Mouse (Mus musculus) lung, embryonic 15.5 days (tissue): ENCODE data around the gene Atpaf1. TPM values are rescaled to one million over a fixed set of nuclear protein-coding genes. Genes with fewer than 3 reads are reported as not detected.
A peak's percentile ranks its signal among the peaks of the same experiment; 100 is the strongest.

Source experiments
- ATAC-seq: fragments of 200-750 bp; cut with Nextera tagmentation; 2 replicates; pipeline ENCODE4 v1.8.0; 2017; ENCODE audit warnings: moderate number of reproducible peaks, borderline replicate concordance; ENCODE audit not compliant: low FRiP score, low TSS enrichment; ENCODE audit errors: extremely low read depth
- H3K27ac ChIP-seq: fragments of 300-500 bp; sonication (generic); 2 replicates; pipeline ENCODE4 v1.5.1; 2015; ENCODE audit warnings: moderate library complexity, mild to moderate bottlenecking, inconsistent platforms
- H3K27me3 ChIP-seq: fragments of 300-500 bp; sonication (generic); 2 replicates; pipeline ENCODE4 v1.6.1; 2015; ENCODE audit warnings: inconsistent platforms
- H3K36me3 ChIP-seq: fragments of 300-500 bp; sonication (generic); 2 replicates; pipeline ENCODE4 v1.6.1; 2015; ENCODE audit warnings: inconsistent platforms
- H3K4me1 ChIP-seq: fragments of 300-500 bp; sonication (generic); 2 replicates; pipeline ENCODE4 v1.6.1; 2015; ENCODE audit warnings: inconsistent platforms
- H3K4me2 ChIP-seq: fragments of 300-500 bp; sonication (generic); 2 replicates; pipeline ENCODE4 v1.6.1; 2015; ENCODE audit warnings: inconsistent platforms, mild to moderate bottlenecking, moderate library complexity
- H3K4me3 ChIP-seq: fragments of 300-500 bp; sonication (generic); 2 replicates; pipeline ENCODE4 v1.5.1; 2015; ENCODE audit warnings: mild to moderate bottlenecking, inconsistent platforms
- H3K9ac ChIP-seq: fragments of 300-500 bp; sonication (generic); 2 replicates; pipeline ENCODE4 v1.6.1; 2015; ENCODE audit warnings: inconsistent platforms
- H3K9me3 ChIP-seq: fragments of 300-500 bp; sonication (generic); 2 replicates; pipeline ENCODE4 v1.6.1; 2016; ENCODE audit warnings: inconsistent platforms
- WGBS: fragments of 180-500 bp; shearing (Covaris S2); methylation state at CpG from one replicate; pipeline ENCODE4 v1.1.7; 2015; 5-methylcytosine and 5-hydroxymethylcytosine counted together
- polyA plus RNA-seq: library from polyadenylated mRNA; unstranded; fragments of >200 nt; fragmentation: Nextera tagmentation; extraction: Ambion mirVana; gene quantifications from 2 replicates; pipeline ENCODE4 v1.2.1, GENCODE M21; 2015

Atpaf1 gene
- polyA plus RNA-seq, 1 experiment from 2014 or later, result 52.0 TPM

DNA sequence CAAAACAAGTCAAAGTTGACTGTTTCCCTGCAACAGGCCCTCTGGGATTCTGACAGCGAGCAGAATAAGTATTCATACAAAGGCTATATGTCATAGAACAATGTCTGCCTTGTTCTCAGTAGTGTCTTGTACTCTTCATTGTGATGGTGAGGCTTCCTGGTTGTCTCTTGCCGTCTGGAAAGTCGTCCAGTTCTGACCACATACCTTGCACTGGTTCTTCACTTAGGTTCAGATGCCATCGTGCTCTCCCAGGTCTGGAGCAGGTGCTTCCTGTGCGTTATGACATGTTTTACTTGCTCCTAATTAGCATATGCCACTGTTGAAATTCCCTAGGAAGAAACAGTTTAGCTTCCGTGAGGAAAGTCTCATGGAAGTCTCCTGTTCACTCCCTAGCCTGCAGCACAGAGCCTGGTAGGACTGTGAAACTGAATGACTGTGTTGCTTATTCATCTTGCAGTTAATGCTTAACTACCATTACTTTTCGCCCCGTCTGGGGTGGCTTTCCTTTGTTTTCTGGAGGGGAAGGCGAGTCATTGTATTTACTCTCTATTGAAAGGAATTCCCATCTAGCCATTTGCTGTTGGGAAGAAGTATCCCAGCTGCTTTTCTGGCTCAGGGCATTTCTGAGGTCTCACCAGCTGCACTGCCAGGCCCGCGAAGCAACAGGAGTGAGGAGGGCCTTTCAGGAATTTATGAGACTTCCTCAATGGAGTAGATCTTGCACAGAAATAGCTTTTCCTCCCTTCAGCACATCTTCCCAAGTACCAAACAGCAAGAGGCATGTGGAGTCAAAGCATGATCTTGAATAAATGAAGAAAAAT lies 16.8 kb upstream of the Atpaf1 start:
- Histone ChIP-seq H3K4me1 (no peaks in the 10 kb centered on the region), H3K9ac (no peak overlapping the region), H3K9me3 (no peaks in the 10 kb centered on the region), H3K4me3 (no peak overlapping the region), H3K27me3 (no peaks in the 10 kb centered on the region), H3K27ac (peak overlapping the region; percentile 5), H3K36me3 (peaks cover 35% of the 10 kb centered on the region), H3K4me2 (no peak overlapping the region)
- WGBS, result 50% methylated on average over 11 of the region's 11 CpGs
- no peak for ATAC-seq

DNA sequence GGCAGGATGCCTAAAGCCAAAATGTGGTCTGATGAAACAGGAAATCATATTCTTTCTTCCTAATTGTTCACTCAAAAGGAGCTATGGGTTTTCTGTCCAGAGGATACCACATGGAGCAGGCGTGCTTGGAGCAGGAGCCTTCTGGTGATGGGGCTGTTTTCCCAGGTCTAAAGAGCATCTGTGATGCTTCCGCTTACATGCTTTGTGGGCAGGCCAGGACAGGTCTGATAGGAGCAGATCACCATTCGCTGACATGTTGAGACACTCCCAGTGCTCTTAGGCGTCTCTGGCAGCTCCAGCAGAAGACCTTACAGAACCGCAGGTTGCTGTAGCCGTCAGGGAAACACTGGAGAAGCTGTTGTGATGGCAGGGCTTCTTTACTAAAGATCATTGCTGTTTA lies 9.6 kb upstream of the Atpaf1 start:
- no peak overlapping the region for H3K9ac ChIP-seq
- H3K4me1 ChIP-seq, result no peaks in the 10 kb centered on the region
- no peak overlapping the region for H3K27ac ChIP-seq
- H3K4me3 ChIP-seq, result no peak overlapping the region
- no peak overlapping the region for H3K4me2 ChIP-seq
- ATAC-seq, result no peak
- no peaks in the 10 kb centered on the region for H3K27me3 ChIP-seq
- WGBS, result 77% methylated on average over 6 of the region's 6 CpGs
- peaks cover 29% of the 10 kb centered on the region for H3K36me3 ChIP-seq
- H3K9me3 ChIP-seq, result no peaks in the 10 kb centered on the region

DNA sequence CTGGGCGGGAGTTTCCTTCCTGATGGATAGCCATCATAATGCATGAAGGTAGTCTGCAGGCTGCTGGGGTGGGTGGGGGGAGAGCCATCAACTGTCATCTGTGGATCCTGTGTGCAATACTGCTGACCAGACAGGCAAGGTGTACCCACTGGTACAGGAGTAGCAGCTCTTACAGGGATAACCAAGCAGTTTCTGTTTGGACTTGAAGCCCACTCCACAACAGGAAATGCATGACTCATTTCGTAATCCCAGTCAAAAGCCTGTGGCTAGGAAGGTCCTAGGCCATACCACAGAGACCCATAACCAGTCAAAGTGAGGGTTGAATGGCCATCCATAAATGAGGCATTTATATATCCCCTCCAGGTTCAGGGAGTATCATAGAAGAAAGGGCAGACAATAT lies 7.0 kb upstream of the Atpaf1 start:
- WGBS, result 89% methylated on average over 2 of the region's 2 CpGs
- H3K9me3 ChIP-seq, result no peaks in the 10 kb centered on the region
- H3K36me3 ChIP-seq, result peaks cover 24% of the 10 kb centered on the region
- no peak overlapping the region for H3K9ac ChIP-seq
- ATAC-seq, result no peak
- H3K27me3 ChIP-seq, result no peaks in the 10 kb centered on the region
- H3K4me3 ChIP-seq, result no peak overlapping the region
- no peaks in the 10 kb centered on the region for H3K4me1 ChIP-seq
- H3K4me2 ChIP-seq, result no peak overlapping the region
- H3K27ac ChIP-seq, result no peak overlapping the region

DNA sequence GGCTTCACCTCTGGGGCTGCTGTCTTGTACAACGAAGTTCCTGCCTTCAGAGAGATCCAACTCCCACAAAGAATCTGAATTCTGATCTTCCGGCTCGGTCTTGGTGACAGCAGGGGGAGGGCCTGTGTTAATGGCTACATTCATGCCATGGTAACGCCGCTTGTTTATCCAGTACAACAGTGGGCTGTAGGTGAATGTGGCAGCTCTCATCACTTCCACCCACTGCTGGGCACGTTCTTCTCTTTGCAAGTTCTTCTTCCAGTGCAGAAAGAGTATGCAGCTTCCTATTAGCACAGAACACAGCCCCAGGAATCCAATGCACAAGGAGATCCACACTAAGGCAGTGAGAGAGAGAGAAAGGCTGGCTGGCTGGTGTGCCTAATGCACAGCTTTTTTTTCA lies 4.3 kb upstream of the Atpaf1 start:
- 37% methylated on average over 6 of the region's 6 CpGs for WGBS
- no peak overlapping the region for H3K9ac ChIP-seq

DNA sequence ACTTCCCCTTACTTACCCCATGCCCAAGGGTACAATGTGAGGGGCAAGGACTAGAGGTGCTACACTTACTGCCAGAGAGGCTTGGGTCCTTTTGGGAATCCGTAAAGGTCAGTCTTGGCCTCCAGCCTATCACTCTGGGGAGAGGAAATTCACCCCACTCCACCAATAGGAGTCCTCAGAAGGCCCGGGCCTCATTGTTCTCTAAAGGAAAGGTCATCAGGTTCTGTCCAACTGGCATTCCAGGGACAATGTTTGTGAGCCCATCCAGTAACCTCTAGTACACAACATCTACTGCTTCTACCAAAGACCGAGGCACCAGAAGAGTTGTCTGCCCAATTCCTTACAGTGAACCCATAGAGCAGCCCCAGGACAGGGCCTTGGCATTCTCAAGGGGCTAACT lies 3.7 kb upstream of the Atpaf1 start, which contains the start of gene Tex38:
Gene Tex38, minus strand, starts transcription at position 101 of the 400 bp plus-strand sequence.
- H3K36me3 ChIP-seq, result peaks cover 9% of the 10 kb centered on the region; the same call in 1 of the 2 replicates
- H3K9me3 ChIP-seq, result no peaks in the 10 kb centered on the region
- no peak within 1 kb of the TSS for H3K4me3 ChIP-seq
- no peak for ATAC-seq
- peaks cover 5% of the 10 kb centered on the region for H3K4me1 ChIP-seq
- no peak within 1 kb of the TSS for H3K27ac ChIP-seq
- no peaks in the 10 kb centered on the region for H3K27me3 ChIP-seq
- H3K9ac ChIP-seq, result no peak within 1 kb of the TSS
- H3K4me2 ChIP-seq, result no peak within 1 kb of the TSS
- WGBS, result 73% methylated on average over 3 of the region's 3 CpGs

More for the DNA sequence above, 4.3 kb upstream of the Atpaf1 start:
- Histone ChIP-seq H3K9me3 (no peaks in the 10 kb centered on the region), H3K36me3 (peaks cover 9% of the 10 kb centered on the region; the same call in 1 of the 2 replicates), H3K27ac (no peak overlapping the region), H3K4me3 (no peak overlapping the region), H3K4me2 (no peak overlapping the region), H3K27me3 (no peaks in the 10 kb centered on the region), H3K4me1 (no peaks in the 10 kb centered on the region)
- no peak for ATAC-seq

DNA sequence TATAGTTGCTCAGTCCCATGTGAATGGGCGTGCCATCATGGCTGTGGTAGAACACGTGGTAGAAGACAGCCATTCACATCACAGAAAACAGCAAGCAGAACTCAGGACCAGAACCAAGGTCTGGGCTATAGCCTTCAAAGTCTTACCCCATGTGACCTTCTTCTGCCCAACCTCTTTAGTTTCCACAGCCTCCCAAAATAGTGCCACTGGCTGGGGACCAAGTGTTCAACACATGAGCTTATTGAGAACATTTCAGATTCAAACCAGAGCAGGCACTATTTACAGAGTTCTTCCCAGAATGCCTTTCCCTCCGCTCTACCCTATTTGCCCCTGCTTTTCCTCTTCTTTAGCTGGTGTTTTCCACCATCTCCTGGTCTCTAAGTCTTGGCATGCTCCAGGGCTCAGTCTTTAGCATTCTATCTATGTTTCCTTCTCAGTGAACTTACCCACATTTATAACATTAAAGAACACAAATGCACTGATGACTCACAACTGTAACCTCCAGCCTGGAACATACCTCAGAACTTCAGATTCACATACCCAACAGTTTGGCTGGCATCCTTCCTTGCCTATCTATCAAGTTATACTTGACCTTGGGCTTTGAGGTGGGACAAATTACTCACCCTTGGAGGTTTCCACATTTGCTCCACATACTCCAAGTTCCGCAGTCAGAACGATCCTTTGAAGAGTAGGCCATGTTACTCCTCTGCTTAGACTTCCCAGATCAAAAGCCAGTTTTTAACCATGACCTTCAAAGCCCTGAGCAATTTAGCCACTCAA lies 2.4 kb upstream of the Atpaf1 start:
- Histone ChIP-seq H3K4me3 (no peak overlapping the region), H3K9me3 (no peaks in the 10 kb centered on the region), H3K4me2 (no peak overlapping the region), H3K36me3 (no peaks in the 10 kb centered on the region), H3K4me1 (peaks cover 9% of the 10 kb centered on the region), H3K27me3 (no peaks in the 10 kb centered on the region), H3K27ac (no peak overlapping the region), H3K9ac (no peak overlapping the region)
- no peak for ATAC-seq
- WGBS, result 77% methylated on average over 5 of the region's 5 CpGs

DNA sequence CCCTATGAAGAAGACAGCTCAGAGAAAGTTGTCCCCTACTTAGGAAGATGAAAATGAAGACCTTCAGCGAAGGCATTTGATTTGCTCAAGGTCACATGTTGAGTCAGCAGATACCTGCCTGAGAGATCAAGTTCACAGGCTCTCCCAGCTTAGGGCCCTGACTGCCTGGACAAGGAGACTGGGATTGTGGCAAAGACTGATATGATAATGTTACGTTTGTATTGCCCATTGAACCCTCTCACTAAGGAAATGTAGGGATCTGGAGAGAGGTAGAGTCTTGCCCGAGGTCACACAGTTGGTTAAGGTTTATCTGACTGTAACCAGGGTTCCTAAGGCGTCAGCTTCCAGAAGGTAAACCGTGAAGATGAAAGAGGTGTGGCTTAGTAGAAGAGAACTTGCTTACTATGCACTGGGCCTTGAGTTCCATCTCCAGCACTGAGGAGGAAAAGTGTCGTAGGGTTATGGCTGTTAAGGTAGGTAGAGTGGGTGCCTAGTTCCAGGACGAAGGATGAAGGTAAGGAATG lies 961 bp downstream of the Atpaf1 start:
- no peak for ATAC-seq
- peaks cover 9% of the 10 kb centered on the region for H3K4me1 ChIP-seq
- peak overlapping the region; percentile 89 for H3K9ac ChIP-seq
- peak overlapping the region; percentile 89 for H3K4me2 ChIP-seq
- H3K27ac ChIP-seq, result no peak overlapping the region
- no peaks in the 10 kb centered on the region for H3K9me3 ChIP-seq
- H3K27me3 ChIP-seq, result no peaks in the 10 kb centered on the region
- peak overlapping the region; percentile 83 for H3K4me3 ChIP-seq
- 34% methylated on average over 7 of the region's 7 CpGs for WGBS
- peaks cover 17% of the 10 kb centered on the region for H3K36me3 ChIP-seq

DNA sequence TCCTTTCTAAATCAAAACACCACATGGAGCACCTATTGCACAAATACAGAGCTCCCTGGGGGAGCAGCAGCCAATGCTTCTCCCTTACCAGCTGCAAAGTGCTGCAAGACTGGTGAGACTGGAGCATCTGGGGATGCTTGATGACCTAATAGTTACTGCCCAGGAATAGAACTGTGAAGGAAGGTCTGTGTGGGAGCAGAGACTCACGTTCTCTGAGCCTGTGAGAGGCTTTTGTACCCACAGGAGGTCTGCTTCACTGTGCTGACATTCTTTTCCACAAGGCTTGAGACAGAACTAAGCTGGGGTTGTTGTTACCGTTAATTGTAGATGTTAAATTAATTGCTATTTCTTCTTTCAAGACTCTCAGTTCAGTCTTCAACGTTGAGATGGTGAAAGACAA lies 6.3 kb downstream of the Atpaf1 start:
- H3K4me1 ChIP-seq, result peaks cover 5% of the 10 kb centered on the region
- no peak overlapping the region for H3K4me2 ChIP-seq
- WGBS, result 77% methylated on average over 3 of the region's 3 CpGs
- no peak overlapping the region for H3K4me3 ChIP-seq
- peaks cover 31% of the 10 kb centered on the region for H3K36me3 ChIP-seq
- ATAC-seq, result no peak
- no peak overlapping the region for H3K9ac ChIP-seq
- H3K27ac ChIP-seq, result no peak overlapping the region
- no peaks in the 10 kb centered on the region for H3K27me3 ChIP-seq
- no peaks in the 10 kb centered on the region for H3K9me3 ChIP-seq

DNA sequence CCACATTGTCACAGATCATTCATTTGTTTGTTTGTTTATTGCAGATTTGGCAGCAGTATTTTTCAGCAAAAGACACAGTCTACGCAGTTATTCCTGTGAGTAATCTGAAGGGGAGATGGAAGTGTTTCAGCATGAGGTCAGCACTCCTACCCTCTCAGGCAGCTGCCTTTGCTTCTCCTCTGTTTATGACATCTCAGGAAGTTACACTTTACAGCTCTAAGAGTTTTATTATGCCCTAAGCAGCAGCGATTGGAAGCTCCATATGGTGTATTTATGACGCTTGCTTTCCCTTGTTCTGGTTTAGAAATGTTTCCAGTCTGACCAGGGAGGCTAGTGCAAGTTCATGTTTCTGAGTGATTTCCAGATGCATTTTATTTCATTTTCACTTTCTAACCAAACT lies 10.7 kb downstream of the Atpaf1 start:
- no peaks in the 10 kb centered on the region for H3K27me3 ChIP-seq
- H3K4me1 ChIP-seq, result no peaks in the 10 kb centered on the region
- H3K36me3 ChIP-seq, result peaks cover 42% of the 10 kb centered on the region
- peak; percentile 75; the same call in 1 of the 2 replicates for ATAC-seq
- WGBS, result 50% methylated on average over 3 of the region's 3 CpGs
- 0 out of 2 replicates have a peak overlapping the region, but pooled peaks have one; percentile 0 for H3K27ac ChIP-seq
- no peak overlapping the region for H3K4me2 ChIP-seq
- no peak overlapping the region for H3K4me3 ChIP-seq
- no peaks in the 10 kb centered on the region for H3K9me3 ChIP-seq
- H3K9ac ChIP-seq, result no peak overlapping the region

DNA sequence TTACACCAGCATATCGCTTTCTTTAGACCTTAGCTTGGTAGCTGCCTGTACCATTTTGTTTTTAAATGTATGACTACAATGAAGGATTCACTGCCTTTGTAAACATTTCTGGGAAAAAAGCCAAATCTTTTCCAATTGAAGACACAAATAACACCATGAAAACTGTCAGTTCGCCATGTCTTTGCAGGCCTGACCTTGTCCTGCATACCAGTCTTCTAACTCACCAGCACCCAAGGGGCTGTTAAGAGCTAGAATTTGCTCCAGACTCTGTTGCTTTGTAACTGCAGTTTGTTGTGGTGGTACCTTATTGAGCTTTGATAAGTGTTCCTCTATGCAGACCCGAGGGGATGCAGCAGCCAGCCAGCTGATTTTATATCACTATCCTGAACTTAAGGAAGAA lies 15.4 kb downstream of the Atpaf1 start:
- 56% methylated on average over 3 of the region's 3 CpGs for WGBS
- peaks cover 42% of the 10 kb centered on the region for H3K36me3 ChIP-seq

DNA sequence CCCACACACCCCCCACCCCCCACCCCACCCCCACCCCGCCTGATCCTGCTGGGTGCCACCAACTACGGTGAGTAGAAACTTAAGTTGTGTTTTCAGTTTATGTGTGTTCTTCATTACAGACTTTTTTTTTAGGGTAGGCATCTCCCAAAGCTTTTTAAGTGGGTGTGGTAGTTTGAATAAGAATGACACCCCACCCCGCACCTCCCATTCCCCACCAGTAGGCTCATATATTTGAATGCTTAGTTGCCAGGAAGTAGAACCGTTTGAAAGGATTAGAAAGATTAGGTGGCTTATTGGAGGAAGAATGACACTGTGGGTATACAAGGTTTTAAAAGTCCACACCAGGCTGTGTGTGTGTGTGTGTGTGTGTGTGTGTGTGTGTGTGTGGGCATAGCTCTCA lies 27.7 kb downstream of the Atpaf1 start:
- Histone ChIP-seq H3K36me3 (peaks cover 29% of the 10 kb centered on the region; the same call in 1 of the 2 replicates), H3K4me1 (no peaks in the 10 kb centered on the region), H3K9me3 (no peaks in the 10 kb centered on the region), H3K9ac (no peak overlapping the region), H3K4me2 (no peak overlapping the region), H3K27ac (no peak overlapping the region), H3K4me3 (no peak overlapping the region), H3K27me3 (no peaks in the 10 kb centered on the region)
- 92% methylated on average over 4 of the region's 4 CpGs for WGBS
- ATAC-seq, result no peak

More for the DNA sequence above, 15.4 kb downstream of the Atpaf1 start:
- no peak overlapping the region for H3K4me3 ChIP-seq
- H3K4me2 ChIP-seq, result no peak overlapping the region
- H3K9ac ChIP-seq, result no peak overlapping the region
- no peaks in the 10 kb centered on the region for H3K27me3 ChIP-seq
- no peaks in the 10 kb centered on the region for H3K4me1 ChIP-seq
- ATAC-seq, result no peak
- no peaks in the 10 kb centered on the region for H3K9me3 ChIP-seq
- no peak overlapping the region for H3K27ac ChIP-seq

DNA sequence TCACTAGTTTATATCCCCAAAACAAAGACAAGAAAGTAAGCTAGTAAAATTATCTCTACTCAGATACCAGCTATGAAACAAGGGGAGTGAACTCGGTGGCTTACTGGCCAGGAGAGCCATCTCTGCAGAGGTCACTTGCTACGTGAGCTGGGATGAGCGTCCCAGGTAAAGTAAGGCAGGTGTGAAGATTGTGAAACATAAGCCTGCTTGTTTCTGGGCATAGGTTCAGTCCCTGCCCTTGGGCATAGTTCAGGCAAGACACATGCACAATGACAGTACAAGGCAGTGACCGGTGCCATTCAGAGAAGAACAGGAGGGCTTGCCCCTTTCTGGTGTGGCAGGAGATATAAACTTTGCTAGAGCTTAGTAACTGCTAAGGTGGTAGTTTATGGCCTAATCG lies 31.0 kb downstream of the Atpaf1 start:
- no peak overlapping the region for H3K9ac ChIP-seq
- no peak for ATAC-seq
- WGBS, result 94% methylated on average over 5 of the region's 5 CpGs
- H3K4me3 ChIP-seq, result no peak overlapping the region
- H3K9me3 ChIP-seq, result no peaks in the 10 kb centered on the region
- H3K36me3 ChIP-seq, result peaks cover 25% of the 10 kb centered on the region; the same call in 1 of the 2 replicates
- H3K4me1 ChIP-seq, result no peaks in the 10 kb centered on the region
- no peak overlapping the region for H3K4me2 ChIP-seq
- H3K27ac ChIP-seq, result no peak overlapping the region
- no peaks in the 10 kb centered on the region for H3K27me3 ChIP-seq
